Mouse (Mus musculus) thymus, adult 2 months (tissue): ENCODE measurements at regions not wholly inside any gene's neighbourhood (a gene's known extent, or its start where the extent isn't known, plus 50 kb on each side); places are given as distances from the start of the nearest gene placed in this dataset.

ENCODE experiments used
- DNase-seq: peaks from one replicate; pipeline ENCODE4 v3.0.0; 2021
- H3K27ac ChIP-seq: fragments of 200-500 bp; 2 replicates; pipeline ENCODE4 v1.5.1; 2012; ENCODE audit warnings: low read length, control low read depth; ENCODE audit not compliant: control insufficient read depth, insufficient read depth
- H3K27me3 ChIP-seq: fragments of 200-500 bp; 2 replicates; pipeline ENCODE4 v1.6.1; 2012; ENCODE audit warnings: mild to moderate bottlenecking, low read length, moderate library complexity, mixed read lengths; ENCODE audit not compliant: control insufficient read depth, insufficient read depth
- H3K36me3 ChIP-seq: fragments of 200-500 bp; 2 replicates; pipeline ENCODE4 v1.6.1; 2012; ENCODE audit warnings: mild to moderate bottlenecking, low read length, moderate library complexity; ENCODE audit not compliant: control insufficient read depth, insufficient read depth
- H3K4me1 ChIP-seq: fragments of 200-500 bp; replicated peaks from 2 replicates; pipeline ENCODE4 v1.6.1; 2012; ENCODE audit warnings: low read length; ENCODE audit not compliant: control insufficient read depth, insufficient read depth
- H3K4me3 ChIP-seq: fragments of 200-500 bp; 2 replicates; pipeline ENCODE4 v1.5.1; 2012; ENCODE audit warnings: mild to moderate bottlenecking, low read length, control low read depth, moderate library complexity; ENCODE audit not compliant: control insufficient read depth, insufficient read depth
- CTCF ChIP-seq: fragments of 200-500 bp; IDR thresholded peaks from 2 replicates; pipeline ENCODE4 v1.5.1; 2012; ENCODE audit warnings: mild to moderate bottlenecking, control low read depth, low read length, moderate library complexity, borderline replicate concordance; ENCODE audit not compliant: control insufficient read depth, poor library complexity, insufficient read depth; ENCODE audit errors: extremely low read depth
- POLR2A ChIP-seq: fragments of 200-500 bp; IDR thresholded peaks from 2 replicates; pipeline ENCODE4 v1.6.1; 2012; ENCODE audit warnings: mild to moderate bottlenecking, low read length, control low read depth, moderate library complexity; ENCODE audit not compliant: control insufficient read depth, poor library complexity, insufficient read depth; ENCODE audit errors: extremely low read depth
- WGBS: fragments of 180-500 bp; shearing (Covaris S2); methylation state at CpG from one replicate; pipeline ENCODE4 v1.1.7; 2018; 5-methylcytosine and 5-hydroxymethylcytosine counted together

DNA sequence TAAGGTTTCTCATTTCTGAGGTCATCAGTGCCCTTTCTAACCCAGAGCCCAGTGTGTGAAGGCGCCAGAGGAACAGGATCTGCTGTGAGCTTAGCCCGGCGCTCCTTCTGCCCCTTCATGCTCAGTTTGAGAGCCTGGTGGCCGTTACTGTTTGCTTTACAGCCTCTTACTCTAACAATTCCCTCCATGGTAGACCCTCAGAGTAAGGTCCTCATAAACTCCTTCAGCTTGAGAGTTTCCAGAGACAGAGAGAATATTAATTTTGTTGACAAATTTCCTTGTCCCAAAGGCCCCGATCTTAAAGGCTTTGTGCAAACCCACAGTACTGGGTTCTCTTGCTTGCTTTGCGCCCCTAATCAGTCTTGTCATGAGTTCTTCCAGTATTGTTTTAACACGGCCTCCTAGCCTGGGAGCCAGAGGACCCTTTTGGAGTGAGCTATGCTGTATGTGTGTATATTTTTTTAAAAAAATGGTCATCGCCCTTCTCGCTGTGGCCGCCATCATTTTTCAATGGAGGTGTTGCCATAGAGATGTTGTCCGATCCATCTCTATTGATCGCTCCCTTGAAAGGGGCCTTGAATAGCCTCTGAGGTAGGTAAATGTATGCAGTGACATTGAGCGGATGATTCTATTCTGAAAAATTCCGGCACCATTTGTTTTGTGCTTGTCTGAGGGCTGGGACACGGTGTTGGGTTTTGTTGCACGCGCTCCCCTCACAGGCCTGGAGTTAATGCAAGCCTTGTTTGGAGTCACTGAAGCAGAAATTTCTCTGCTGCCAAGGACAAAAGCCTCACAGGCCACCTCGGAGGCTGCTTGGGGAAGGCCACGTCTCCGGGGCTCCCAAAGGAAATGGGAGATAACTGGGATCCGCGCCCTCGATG is 140.7 kb downstream of the Opa1 start:
- no peaks in the 10 kb centered on the region for H3K36me3 ChIP-seq
- DNase-seq = no peak
- no peaks in the 10 kb centered on the region for H3K4me1 ChIP-seq
- no peak overlapping the region for H3K27ac ChIP-seq
- H3K4me3 ChIP-seq = no peak overlapping the region
- WGBS = 96% methylated on average over 23 of the region's 23 CpGs
- no peak for TF ChIP-seq CTCF
- TF ChIP-seq POLR2A = no peak
- no peaks in the 10 kb centered on the region for H3K27me3 ChIP-seq

DNA sequence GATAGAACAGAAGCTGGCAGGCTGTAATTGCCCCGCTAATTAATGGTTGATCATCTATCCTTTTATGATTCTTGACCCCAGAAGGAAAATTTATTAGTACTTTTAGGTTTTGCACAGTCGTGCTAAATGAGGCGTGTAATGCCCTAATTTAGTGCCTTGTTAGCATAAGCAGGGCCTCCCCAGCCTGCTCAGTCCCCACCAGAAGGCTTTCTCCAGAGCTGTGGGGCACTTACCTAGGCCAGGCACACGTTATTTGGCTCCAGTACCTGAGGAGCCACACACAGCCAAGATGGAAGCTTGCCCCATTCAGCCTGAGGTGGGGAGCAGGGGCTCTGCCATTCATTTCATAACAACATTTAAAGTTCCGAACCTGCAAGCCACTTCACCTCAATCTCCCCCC is 146.0 kb downstream of the Opa1 start:
- 94% methylated on average over 5 of the region's 5 CpGs for WGBS
- no peak for TF ChIP-seq CTCF
- TF ChIP-seq POLR2A = no peak
- Histone ChIP-seq H3K27me3 (no peaks in the 10 kb centered on the region), H3K4me1 (peaks cover 6% of the 10 kb centered on the region), H3K36me3 (no peaks in the 10 kb centered on the region), H3K4me3 (no peak overlapping the region), H3K27ac (no peak overlapping the region)
- no peak for DNase-seq

- TF ChIP-seq POLR2A (no peak), CTCF (no peak)
- H3K4me3 ChIP-seq = no peak overlapping the region
- no peaks in the 10 kb centered on the region for H3K36me3 ChIP-seq
- no peaks in the 10 kb centered on the region for H3K27me3 ChIP-seq
- no peak overlapping the region for H3K27ac ChIP-seq
- WGBS = 82% methylated on average over 4 of the region's 4 CpGs
- DNase-seq = no peak
- H3K4me1 ChIP-seq = peaks cover 6% of the 10 kb centered on the region
These were observed 146.4 kb downstream of the Opa1 start for GRCm38 (mm10) chr16:29725563-29725962.

DNA sequence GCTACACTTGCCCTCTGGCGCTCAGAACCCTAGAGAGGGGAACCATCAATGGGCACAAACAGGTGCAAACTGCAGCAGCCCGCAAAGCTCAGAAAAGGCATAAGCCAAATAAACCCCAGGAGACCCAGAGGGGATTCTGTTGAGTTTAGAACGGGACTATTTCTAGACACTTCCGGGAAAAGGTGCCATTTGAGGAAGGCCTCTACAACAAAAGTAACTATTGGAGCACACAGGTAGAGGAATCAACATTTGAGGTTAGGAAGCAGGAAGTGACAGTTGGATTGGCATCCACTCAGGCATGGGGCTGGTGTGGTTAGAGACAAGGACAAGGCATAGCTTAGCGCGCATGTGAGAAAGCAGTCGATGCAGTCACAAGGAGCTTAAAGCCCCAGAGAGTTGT is 148.3 kb downstream of the Opa1 start:
- TF ChIP-seq CTCF (no peak), POLR2A (no peak)
- 20% methylated on average over 7 of the region's 7 CpGs for WGBS
- peaks cover 6% of the 10 kb centered on the region for H3K4me1 ChIP-seq
- H3K4me3 ChIP-seq = no peak overlapping the region
- H3K27me3 ChIP-seq = no peaks in the 10 kb centered on the region
- DNase-seq = no peak
- no peak overlapping the region for H3K27ac ChIP-seq
- H3K36me3 ChIP-seq = no peaks in the 10 kb centered on the region

GRCm38 (mm10) chr16:29728769-29729481 is 149.8 kb downstream of the Opa1 start:
- TF ChIP-seq POLR2A = no peak
- peak; percentile 76; the same call in 1 of the 2 replicates for TF ChIP-seq CTCF
- H3K27ac ChIP-seq = no peak overlapping the region
- no peaks in the 10 kb centered on the region for H3K27me3 ChIP-seq
- no peak overlapping the region for H3K4me3 ChIP-seq
- 40% methylated on average over 10 of the region's 10 CpGs for WGBS
- no peaks in the 10 kb centered on the region for H3K36me3 ChIP-seq
- DNase-seq = peak; percentile 71
- H3K4me1 ChIP-seq = peaks cover 6% of the 10 kb centered on the region

DNA sequence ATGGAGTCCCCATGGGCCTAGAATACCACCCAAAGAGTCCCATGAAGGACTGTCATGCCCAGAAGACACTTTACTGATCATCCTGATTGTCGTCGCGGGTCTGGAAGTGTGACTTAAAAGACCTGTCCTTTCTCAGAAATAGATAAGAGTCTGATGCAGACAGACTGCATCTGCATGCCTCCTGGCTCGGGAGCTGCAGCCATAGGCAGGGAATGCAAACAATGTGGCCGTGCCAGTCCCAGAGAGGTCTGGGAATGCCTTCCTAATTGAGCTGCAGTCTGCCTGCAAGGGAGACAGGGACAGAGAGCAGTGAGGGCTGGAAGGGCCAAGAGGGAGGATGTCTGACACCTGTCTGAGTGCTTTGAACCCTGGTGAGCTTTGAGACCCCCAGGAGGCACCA is 150.9 kb downstream of the Opa1 start:
- no peak for DNase-seq
- H3K27ac ChIP-seq = no peak overlapping the region
- WGBS = 74% methylated on average over 5 of the region's 5 CpGs
- no peak for TF ChIP-seq CTCF
- TF ChIP-seq POLR2A = no peak
- no peak overlapping the region for H3K4me3 ChIP-seq
- no peaks in the 10 kb centered on the region for H3K36me3 ChIP-seq
- peaks cover 6% of the 10 kb centered on the region for H3K4me1 ChIP-seq
- H3K27me3 ChIP-seq = no peaks in the 10 kb centered on the region

DNA sequence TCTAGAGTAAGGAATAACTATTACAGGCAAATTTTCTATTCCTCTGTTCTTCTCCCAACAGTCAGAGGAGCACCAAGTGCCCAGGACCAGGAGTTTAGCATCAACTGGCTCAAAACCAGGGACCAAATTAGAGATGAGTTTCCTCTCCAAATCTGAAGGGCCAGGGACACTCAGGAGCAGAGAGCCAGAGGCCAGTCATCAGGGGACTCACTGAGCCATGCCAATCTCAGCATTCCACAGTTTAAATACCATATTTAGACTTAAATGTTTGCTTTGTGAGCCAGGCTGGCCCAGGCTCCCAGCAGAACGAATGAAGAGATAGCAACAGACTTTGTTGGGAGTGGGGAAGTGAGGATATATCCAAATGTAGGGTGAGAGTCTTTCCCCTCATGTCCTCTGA is 153.8 kb downstream of the Opa1 start:
- no peak overlapping the region for H3K27ac ChIP-seq
- 85% methylated on average over 1 of the region's 1 CpGs for WGBS
- TF ChIP-seq POLR2A (no peak), CTCF (no peak)
- H3K27me3 ChIP-seq = no peaks in the 10 kb centered on the region
- peaks cover 6% of the 10 kb centered on the region for H3K4me1 ChIP-seq
- DNase-seq = no peak
- H3K4me3 ChIP-seq = no peak overlapping the region
- H3K36me3 ChIP-seq = no peaks in the 10 kb centered on the region
